Mouse (Mus musculus): ENCODE measurements around the gene Zfp872. TPM values are rescaled to one million over a fixed set of nuclear protein-coding genes. Genes with fewer than 3 reads are reported as not detected.
"Not testable (repeated sequence)": the region's sequence is repeated elsewhere in the genome, so short reads cannot be mapped to it uniquely, and the experiment has no call there.

Zfp872 gene
- not detected for total RNA-seq (2018; cell fraction: chromatin; rRNA removed)
- not detected for total RNA-seq (2018; cell fraction: cytosol; rRNA removed)
- not detected for total RNA-seq (2018; cell fraction: nucleus; rRNA removed)
- not detected in 3 replicates for polyA plus RNA-seq (2018)

- Histone ChIP-seq H3K79me2 (ENCODE audit: inconsistent target) (no peaks in the 10 kb centered on the region), H3K27ac (no peak within 1 kb of the TSS), H3K4me3 (ENCODE audit: inconsistent target) (no peak within 1 kb of the TSS), H3K36me3 (ENCODE audit: inconsistent target) (no peaks in the 10 kb centered on the region)
- WGBS (ENCODE audit: missing documents): 13% methylated on average over 42 of the region's 43 CpGs
Measured at GRCm38 (mm10) chr9:22188025-22188611, at the start of gene Zfp872. Gene Zfp872, plus strand, starts transcription at chr9:22188090.

GRCm38 (mm10) chr9:22138480-22138879 lies 49.4 kb upstream of the Zfp872 start:
- H3K27ac ChIP-seq: no peak overlapping the region
- H3K4me3 ChIP-seq (ENCODE audit: inconsistent target): no peak overlapping the region
- no peaks in the 10 kb centered on the region for H3K36me3 ChIP-seq (ENCODE audit: inconsistent target)
- no peaks in the 10 kb centered on the region for H3K79me2 ChIP-seq (ENCODE audit: inconsistent target)
- 35% methylated on average over 2 of the region's 2 CpGs for WGBS (ENCODE audit: missing documents)

- Histone ChIP-seq H3K27ac (no peak overlapping the region), H3K36me3 (ENCODE audit: inconsistent target) (no peaks in the 10 kb centered on the region), H3K79me2 (ENCODE audit: inconsistent target) (no peaks in the 10 kb centered on the region), H3K4me3 (ENCODE audit: inconsistent target) (no peak overlapping the region)
- WGBS (ENCODE audit: missing documents): 96% methylated on average over 4 of the region's 5 CpGs
Measured at GRCm38 (mm10) chr9:22139746-22140145, 48.1 kb upstream of the Zfp872 start.

GRCm38 (mm10) chr9:22143108-22144037 lies 44.5 kb upstream of the Zfp872 start:
- H3K79me2 ChIP-seq (ENCODE audit: inconsistent target): no peaks in the 10 kb centered on the region
- 16% methylated on average over 16 of the region's 17 CpGs for WGBS (ENCODE audit: missing documents)
- no peak overlapping the region for H3K4me3 ChIP-seq (ENCODE audit: inconsistent target)
- H3K27ac ChIP-seq: no peak overlapping the region
- no peaks in the 10 kb centered on the region for H3K36me3 ChIP-seq (ENCODE audit: inconsistent target)

GRCm38 (mm10) chr9:22144304-22144965 lies 43.5 kb upstream of the Zfp872 start:
- whole genome bisulfite sequencing (ENCODE audit: missing documents): 74% methylated on average over 5 of the region's 8 CpGs
- H3K27ac ChIP-seq: no peak overlapping the region

GRCm38 (mm10) chr9:22149426-22150248 lies 38.3 kb upstream of the Zfp872 start:
- no peaks in the 10 kb centered on the region for H3K36me3 ChIP-seq (ENCODE audit: inconsistent target)
- H3K4me3 ChIP-seq (ENCODE audit: inconsistent target): no peak overlapping the region
- no peaks in the 10 kb centered on the region for H3K79me2 ChIP-seq (ENCODE audit: inconsistent target)
- H3K27ac ChIP-seq: no peak overlapping the region
- 90% methylated on average over 20 of the region's 20 CpGs for WGBS (ENCODE audit: missing documents)

More at GRCm38 (mm10) chr9:22144304-22144965, 43.5 kb upstream of the Zfp872 start:
- no peaks in the 10 kb centered on the region for H3K36me3 ChIP-seq (ENCODE audit: inconsistent target)
- no peak overlapping the region for H3K4me3 ChIP-seq (ENCODE audit: inconsistent target)
- no peaks in the 10 kb centered on the region for H3K79me2 ChIP-seq (ENCODE audit: inconsistent target)

GRCm38 (mm10) chr9:22150249-22150693 lies 37.6 kb upstream of the Zfp872 start:
- not testable (repeated sequence) for H3K79me2 ChIP-seq (ENCODE audit: inconsistent target); H3K36me3 ChIP-seq (ENCODE audit: inconsistent target); H3K27ac ChIP-seq; H3K4me3 ChIP-seq (ENCODE audit: inconsistent target)
- 78% methylated on average over 7 of the region's 7 CpGs for WGBS (ENCODE audit: missing documents)

- no peaks in the 10 kb centered on the region for H3K36me3 ChIP-seq (ENCODE audit: inconsistent target)
- no peaks in the 10 kb centered on the region for H3K79me2 ChIP-seq (ENCODE audit: inconsistent target)
- WGBS (ENCODE audit: missing documents): 81% methylated on average over 2 of the region's 2 CpGs
- H3K27ac ChIP-seq: no peak overlapping the region
- no peak overlapping the region for H3K4me3 ChIP-seq (ENCODE audit: inconsistent target)
Measured at GRCm38 (mm10) chr9:22150946-22151345, 36.9 kb upstream of the Zfp872 start.

GRCm38 (mm10) chr9:22153810-22154209 lies 34.1 kb upstream of the Zfp872 start:
- no peak overlapping the region for H3K4me3 ChIP-seq (ENCODE audit: inconsistent target)
- H3K27ac ChIP-seq: no peak overlapping the region
- 97% methylated on average over 3 of the region's 3 CpGs for WGBS (ENCODE audit: missing documents)
- H3K36me3 ChIP-seq (ENCODE audit: inconsistent target): no peaks in the 10 kb centered on the region
- H3K79me2 ChIP-seq (ENCODE audit: inconsistent target): no peaks in the 10 kb centered on the region

- WGBS (ENCODE audit: missing documents): 20% methylated on average over 9 of the region's 10 CpGs
- Histone ChIP-seq H3K4me3 (ENCODE audit: inconsistent target) (no peak overlapping the region), H3K27ac (no peak overlapping the region), H3K79me2 (ENCODE audit: inconsistent target) (no peaks in the 10 kb centered on the region), H3K36me3 (ENCODE audit: inconsistent target) (no peaks in the 10 kb centered on the region)
Measured at GRCm38 (mm10) chr9:22155614-22156013, 32.3 kb upstream of the Zfp872 start.

GRCm38 (mm10) chr9:22156497-22157245 lies 31.2 kb upstream of the Zfp872 start, which contains the start of gene Pigyl:
Gene Pigyl, plus strand, starts transcription at chr9:22156846.
- Histone ChIP-seq H3K4me3 (ENCODE audit: inconsistent target) (peak within 1 kb of the TSS; percentile 46), H3K79me2 (ENCODE audit: inconsistent target) (no peaks in the 10 kb centered on the region), H3K27ac (no peak within 1 kb of the TSS), H3K36me3 (ENCODE audit: inconsistent target) (no peaks in the 10 kb centered on the region)
- under 1% methylated on average over 65 of the region's 65 CpGs for WGBS (ENCODE audit: missing documents)

- H3K4me3 ChIP-seq (ENCODE audit: inconsistent target): peak overlapping the region; percentile 46
- 83% methylated on average over 32 of the region's 34 CpGs for WGBS (ENCODE audit: missing documents)
- no peak overlapping the region for H3K27ac ChIP-seq
- no peaks in the 10 kb centered on the region for H3K79me2 ChIP-seq (ENCODE audit: inconsistent target)
- no peaks in the 10 kb centered on the region for H3K36me3 ChIP-seq (ENCODE audit: inconsistent target)
Measured at GRCm38 (mm10) chr9:22157516-22158265, 30.2 kb upstream of the Zfp872 start.

- 92% methylated on average over 6 of the region's 6 CpGs for WGBS (ENCODE audit: missing documents)
Measured at GRCm38 (mm10) chr9:22161299-22161698, 26.6 kb upstream of the Zfp872 start.

More at GRCm38 (mm10) chr9:22161299-22161698, 26.6 kb upstream of the Zfp872 start:
- Histone ChIP-seq H3K36me3 (ENCODE audit: inconsistent target) (no peaks in the 10 kb centered on the region), H3K27ac (no peak overlapping the region), H3K79me2 (ENCODE audit: inconsistent target) (no peaks in the 10 kb centered on the region), H3K4me3 (ENCODE audit: inconsistent target) (no peak overlapping the region)
